Mouse (Mus musculus) layer of hippocampus, adult 11-12 months (tissue): ENCODE data around the gene Tns1.

Source experiments
- DNase-seq: peaks from one replicate; pipeline ENCODE4 v3.0.0; 2022; ENCODE audit warnings: low spot score

The Tns1 gene

DNA sequence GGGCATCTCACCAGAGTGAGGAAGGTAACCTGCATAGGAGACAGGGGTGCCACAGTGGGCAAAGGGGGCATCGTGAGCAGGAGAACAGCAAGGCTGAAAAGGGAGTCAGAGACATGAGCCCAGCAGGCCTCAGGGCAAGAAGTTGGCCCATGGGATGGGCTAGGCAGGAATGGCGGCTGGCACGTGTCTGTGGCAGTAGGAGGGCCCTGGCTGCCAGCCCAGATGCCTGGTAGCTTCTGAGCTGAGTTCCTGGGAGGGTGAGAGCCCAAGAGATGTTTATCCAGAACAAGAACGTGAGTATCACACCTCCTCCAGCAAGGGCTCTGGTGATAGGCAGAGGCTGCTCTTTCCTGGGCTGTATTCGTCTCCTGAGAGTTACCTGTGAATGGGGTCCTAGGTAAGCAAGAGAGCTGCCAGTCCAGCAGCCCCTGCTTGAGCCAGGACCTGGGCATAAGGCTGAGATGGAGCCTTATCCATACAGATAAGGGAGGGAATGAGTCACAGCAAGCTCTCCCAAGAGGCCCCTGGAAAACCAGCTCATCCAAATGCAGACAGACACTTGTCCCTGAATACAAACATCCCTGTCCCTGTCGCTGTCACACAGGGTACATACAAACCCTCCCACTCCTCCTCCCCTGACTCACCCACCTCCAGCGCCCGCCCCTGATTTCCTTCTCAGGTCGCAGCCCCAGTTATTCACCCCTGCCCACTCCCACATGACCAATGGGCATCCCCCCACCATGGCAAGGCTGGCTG lies 2.2 kb downstream of the Tns1 start:
- peak; percentile 40 for DNase-seq

DNA sequence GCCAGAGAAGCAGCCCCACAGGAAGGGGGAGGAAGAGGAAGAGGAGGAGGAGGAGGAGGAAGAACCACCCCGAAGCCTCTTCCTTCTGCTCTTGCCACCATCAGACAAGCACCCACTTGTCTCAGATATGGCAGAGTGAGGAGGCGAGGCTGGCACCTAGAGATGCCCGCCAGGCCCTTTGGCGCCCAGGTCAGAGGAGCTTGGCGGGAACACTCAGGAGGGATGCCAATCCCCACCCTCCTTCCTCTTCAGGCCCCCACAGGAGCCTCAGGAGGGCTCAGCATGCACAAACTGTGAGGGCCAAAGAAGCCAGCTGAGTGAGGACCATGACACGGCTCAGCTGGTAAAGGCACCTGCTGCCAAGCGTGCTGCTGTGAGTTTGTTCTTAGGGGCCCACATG lies 3.1 kb downstream of the Tns1 start:
- no peak for DNase-seq

DNA sequence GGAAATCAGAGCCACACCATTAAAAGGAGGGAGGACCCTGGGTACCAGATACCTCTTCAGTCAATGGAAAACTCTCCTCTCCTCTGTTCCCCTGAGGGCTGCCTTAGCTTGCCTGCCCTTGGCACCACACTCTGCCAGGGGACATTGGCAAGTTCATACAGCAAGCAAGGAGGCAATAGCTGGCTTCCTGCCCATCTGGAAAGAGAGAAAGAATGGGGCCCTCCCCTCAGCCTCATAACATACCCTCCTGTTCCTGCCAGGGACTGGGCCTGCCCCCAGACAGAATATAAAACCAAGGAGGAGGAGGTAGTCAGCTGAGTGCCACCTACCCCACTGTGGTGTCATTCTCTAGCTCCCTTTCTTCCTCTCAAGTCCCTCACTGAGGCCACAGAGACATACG lies 5.1 kb downstream of the Tns1 start:
- no peak for DNase-seq

DNA sequence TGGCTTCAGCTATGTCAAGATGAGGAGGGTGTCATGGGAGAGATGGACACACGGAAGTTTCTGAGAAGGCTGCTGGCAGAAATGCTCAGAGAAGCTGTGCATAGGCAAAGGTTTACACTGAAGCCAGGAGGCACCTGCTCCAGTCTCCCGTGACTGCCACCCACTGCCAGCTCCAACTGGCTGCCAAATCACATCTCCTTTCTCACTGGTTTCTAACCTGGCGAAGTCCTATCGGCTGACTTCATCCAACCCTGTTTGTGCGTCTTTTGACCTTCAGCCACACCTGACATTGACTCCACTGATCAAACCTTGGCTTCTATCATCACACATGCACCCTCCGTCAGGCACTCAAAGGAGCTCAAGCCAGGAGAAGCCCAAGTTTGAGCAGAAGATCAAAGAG lies 6.4 kb downstream of the Tns1 start:
- DNase-seq, result no peak

DNA sequence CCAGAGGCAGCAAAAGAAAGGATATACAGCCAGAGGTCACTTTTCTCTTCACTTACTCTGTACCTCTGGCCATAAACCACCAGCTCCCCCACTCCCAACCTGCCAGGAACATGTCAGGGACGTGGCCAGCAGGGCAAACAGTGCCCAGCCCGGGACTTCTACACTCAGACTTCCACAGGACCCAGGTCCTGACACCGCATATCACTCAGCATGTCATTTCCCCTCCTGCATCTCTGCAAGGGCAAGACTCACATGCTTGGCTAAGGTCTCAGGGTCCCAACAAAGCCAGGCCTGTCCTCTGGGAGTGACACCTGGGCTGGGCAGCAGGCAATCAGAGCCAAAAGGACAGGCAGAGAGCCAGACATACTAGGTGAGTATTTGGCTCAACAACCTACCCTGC lies 11.2 kb downstream of the Tns1 start:
- no peak for DNase-seq

DNA sequence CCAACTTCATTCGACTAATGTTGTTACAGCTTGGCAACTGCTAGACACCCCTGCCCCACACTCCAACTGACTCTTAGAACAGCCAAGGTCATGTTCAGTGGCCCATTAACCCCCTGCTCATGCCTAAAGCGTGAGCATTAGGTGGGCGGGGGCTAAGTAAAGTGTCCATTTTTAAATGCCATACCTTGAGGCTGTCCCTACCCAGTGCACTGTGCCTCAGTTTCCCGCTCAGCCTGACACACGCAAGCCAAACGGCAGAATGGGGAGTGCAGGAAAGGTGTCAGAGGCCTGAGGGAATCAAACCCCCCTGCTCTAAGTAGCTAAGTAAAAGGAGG lies 12.6 kb downstream of the Tns1 start:
- no peak for DNase-seq

DNA sequence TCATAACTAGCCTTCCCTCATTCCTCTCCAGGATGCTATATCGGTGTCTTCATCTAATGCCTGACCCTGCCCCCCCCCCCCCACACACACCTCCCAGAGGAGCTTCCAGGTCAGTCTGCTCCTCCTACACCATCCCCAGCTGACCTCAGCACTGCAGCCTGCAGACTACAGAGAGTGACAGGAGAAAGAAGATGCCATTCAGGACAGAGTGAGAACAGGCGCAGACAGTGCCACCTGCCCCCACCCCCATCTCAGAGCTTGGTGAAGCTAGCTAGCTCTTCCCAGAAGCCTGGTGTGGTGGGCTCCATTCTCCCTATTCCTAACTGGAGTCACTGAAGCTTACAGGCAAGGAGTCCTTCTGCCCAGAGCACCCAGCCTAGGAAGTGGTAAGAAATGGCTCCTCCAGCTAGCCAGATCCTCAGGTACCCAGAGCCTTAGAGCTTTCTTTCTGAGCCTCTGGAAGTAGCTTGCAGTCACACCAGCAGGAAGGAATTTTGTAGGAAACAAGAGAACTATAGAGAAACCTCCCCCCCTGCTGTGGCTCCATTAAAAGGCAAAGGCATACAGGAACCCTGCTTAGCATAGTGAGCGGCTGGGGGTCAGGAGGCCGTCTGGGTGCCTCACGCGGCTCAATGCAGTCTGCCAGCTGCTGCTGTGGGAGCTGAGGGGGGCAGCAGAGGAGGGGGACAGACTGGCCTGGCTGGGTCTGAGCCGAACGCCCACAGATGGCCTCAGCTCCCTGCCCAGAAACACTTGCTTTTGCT lies 13.1 kb downstream of the Tns1 start:
- DNase-seq, result no peak

DNA sequence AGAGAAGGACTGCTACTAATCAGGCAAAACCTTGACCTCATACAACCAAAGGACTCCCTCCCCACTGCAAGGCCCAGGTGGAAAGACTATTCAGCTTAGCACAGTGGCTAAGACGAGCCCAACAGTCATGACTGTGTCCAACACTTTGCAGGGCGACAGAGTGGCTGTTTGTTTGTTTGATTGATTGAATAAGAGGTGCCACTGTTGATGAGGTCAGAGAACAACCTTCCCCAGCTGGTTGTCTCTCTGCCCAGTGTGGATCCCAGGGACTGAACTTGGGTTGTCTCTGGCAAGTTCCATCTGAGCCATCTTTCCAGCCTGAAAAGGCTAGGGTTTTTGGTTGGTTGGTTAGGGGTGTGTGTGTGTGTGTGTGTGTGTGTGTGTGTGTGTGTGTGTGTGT lies 14.6 kb downstream of the Tns1 start:
- DNase-seq, result no peak

DNA sequence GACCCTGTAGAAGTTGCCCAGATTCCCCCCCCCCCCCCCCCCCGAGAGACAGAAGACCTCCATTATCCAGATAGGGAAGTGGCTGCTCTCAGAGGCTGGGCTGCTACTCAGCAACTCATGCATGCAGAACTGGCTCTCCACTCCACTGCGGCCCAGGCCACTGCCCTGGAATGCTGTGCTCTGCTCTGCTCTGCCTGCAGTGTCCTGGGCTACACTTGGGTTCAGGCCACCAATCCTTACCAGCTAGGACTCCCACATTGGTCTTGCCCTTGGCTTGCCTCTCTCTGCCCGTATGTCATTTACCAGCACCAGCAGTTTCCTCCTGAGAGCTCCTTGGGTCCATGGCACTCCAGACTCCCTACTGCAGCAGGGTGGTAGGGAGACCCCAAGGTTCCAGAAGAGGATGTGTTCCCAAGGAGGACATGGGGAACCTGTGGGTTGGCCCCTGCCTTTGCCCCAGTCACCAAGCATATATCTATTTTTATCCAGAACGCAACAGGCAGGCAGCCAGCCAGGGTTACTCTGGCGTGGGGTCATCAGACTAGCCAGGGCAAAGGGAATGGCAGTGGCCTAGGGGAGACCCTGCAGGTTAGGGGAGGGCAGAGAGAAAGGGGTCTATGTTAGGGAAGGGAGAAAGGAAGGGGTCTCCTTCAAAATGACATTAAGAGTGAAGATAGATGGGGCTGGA lies 16.2 kb downstream of the Tns1 start:
- no peak for DNase-seq

DNA sequence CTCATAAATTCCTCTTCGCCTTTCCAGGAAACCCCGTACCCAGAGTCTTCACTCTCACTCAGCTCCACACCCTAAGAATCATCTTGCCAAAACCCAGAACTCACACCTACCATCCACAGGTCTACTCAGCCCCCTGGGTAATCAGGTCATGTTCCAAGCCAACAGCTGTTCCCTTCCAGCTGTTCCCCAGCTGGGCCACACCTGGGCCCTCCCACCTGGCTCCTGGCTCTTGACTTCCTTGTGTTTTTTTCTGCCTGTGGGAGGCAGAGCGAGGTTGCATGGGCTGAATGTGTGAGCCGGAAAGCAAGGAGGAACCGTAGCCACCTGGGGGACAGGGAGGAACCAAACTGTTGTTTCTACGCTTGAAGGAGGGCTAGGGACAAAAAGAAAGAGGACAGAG lies 18.0 kb downstream of the Tns1 start:
- no peak for DNase-seq

DNA sequence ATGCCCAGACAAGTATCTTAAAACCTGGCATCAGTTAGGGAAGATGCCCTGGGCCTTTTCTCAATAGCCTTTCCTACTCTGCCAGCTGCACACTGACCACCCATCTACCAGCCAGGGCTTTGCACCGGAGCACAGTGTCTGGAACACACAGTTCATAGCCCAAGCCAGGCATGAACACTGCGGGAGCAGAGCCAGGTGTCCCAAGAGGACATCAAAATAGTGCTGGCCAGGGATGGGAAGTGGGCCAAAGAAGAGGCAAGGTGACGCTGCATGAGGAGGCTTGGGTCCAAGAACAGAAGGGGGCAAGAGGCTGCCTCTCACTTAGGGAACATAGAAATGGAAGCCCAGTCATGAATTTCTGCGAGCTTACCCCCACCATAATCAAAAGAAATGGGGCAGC lies 18.6 kb downstream of the Tns1 start:
- no peak for DNase-seq

DNA sequence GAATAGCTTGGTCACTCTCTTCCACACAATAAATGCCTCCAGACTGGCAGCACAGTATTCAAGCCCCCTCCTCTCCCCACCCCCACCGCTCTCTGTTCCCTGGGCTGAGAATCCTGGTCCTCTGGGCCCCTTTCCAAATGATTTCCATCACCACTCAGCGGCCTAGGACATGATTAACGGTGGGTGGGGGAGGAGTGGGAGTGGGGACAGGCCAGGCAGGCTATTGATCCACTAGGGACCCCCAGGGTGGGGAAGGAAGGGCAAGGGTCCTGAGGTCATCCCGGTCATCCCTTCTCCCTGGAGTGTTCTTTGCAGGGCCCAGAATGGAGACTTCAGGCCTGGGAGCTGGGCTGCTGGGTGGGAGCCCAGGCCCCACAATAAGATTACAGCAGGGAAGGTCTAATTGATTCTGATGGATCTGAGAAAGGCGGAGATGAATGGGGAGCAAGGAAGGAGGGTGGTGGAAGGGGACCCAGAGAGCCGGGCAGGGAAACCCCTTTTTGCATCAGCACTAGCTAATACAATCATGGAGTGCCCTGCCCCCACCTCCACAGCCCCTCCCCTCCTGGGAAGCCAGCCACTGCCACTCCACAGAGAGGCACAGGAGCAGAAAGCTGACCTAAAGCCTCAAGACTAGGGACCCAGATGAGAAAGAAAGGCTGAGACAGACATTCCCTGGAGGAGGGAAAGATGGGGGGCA lies 20.4 kb downstream of the Tns1 start:
- DNase-seq, result no peak

DNA sequence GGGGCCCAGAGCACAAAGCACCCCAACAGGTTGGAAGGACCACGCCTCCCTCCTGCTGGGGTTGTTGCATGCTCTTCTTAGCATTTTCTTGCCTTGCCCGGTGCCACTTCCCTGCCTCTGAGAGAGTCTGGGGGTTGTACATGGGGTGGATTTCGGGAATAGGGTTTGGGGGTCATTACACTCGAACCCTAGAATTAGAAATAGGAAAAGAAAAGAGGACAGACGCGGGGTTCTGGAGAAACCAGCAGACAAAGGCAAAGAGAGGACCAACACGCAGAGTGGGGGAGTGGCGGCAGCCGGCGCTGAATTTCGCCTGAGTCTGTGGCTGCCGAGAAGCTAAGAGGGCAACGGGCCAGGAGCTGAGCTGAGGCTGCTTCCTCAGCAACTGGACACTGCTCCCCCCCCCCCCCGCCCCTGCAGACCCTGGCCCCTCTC lies 25.2 kb downstream of the Tns1 start:
- no peak for DNase-seq

DNA sequence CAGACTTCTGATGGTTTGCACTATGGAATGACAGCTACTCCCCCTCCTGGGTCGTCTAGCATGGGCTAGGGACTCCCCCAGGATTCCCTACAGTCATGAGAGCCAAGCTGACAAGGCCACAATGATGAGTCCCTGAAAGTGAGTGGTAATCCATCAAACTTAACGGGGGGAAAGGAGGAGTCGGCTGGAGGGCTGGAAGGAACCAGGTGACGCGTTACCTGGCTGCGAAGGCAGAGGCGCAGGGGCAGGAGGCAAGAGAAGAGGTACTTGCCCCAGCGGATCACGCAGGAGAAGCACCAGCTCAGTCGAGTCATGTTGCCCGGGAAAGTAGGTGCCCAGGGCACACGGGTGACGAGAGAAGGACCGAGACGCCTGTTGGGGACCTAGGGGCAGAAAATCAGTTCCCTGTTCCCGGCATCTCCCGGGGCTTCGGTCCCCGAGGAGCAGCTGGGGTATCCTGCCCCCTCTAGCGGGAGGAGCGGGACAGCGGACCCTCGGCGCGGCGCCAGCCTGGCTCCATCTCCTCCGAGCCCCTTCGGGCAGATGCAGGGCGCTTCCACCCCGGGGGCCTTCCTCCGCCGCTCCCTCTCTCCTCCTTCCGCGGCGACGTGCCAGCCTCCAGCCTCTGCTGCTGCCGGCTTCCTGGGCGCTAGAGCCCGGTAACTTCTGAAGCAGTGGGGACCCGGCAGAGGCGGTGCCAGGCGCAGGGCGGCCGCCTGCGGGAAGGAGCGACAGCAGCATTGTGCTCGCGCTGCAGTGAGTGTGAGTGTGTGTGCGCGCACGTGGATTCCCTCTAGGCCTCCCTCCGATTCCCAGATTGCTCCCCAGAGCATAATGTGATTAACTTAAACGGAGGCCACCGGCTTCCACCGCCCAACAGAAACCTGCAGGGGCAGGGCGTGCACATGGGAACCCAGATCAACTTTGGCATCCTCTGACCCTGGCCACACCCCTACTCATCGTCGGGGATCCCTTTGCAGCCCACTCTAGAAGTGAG lies 25.9 kb downstream of the Tns1 start:
- peak; percentile 15 for DNase-seq

DNA sequence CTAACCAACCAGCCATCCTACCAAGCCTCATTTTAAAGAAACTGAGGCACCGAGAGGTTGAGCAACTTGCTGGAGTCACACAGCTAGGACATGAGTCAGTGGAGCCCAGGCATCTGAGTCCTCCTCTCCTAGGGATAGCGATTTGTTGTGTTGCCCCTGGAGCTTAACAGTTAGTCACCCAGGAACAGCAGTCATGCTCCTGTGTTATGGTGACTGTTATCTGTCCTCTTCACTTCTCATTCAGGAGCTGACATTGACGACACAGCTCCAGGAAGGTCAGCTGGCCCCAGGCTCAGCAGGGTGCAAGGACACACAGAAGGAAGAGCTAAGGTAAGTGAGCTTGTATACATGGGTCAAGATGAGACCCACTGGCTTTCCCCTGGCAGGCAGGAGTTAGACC lies 28.5 kb downstream of the Tns1 start:
- no peak for DNase-seq

DNA sequence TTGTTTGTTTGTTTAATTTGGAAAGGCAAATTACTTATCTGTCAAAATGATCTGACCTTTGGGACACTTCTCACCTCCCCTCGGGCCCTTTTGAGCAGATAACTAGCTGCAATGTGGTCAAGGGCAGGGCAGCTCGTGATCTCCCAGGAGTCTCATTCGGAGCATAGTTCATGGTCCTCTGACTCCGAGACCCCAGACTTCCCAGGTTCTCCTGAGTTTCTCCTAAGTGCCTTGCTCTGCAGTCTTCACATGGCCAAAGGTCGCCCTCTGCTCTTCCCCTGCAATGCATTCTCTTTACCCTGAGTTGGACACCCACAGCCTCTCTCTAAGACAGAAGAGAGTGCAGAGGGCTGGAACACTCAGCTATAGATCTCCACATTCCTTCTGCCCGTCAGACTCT lies 29.0 kb downstream of the Tns1 start:
- DNase-seq, result no peak

DNA sequence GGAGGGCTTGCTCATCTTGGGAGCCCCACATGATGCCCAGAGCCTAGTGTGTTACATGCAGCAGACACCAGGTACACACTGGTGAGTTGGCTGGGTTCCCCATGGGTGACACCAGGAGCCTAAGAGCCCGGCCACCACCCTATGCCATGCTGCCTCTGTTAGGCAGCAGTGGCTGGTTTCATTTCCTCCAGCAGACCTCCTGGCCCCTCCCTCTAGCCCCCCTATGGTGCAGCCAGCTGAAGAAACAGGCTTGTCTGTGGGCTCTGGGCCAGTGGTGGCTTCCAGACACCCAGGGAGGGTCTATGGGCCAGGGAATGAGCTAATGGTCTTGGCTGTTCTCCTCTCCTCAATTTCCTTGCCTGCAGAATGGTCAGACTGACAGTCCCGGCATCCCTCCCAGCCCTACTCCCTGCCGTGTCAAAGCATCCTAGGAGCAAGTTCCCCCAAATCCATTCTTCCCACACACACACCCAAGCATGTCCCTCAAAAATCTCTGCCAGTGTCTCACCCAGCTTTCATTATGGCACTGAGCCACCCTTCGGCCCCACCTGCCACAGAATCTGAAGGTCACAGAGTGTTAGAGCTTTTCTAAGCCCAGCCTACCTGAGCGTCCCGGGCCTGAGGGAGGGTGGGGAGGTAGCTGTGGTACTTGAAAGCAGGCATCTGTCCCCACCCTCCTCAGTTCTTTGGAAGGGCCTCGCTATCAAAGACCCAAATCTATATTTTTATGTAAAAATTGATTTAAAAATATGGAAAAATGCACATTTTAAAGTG lies 29.6 kb downstream of the Tns1 start:
- no peak for DNase-seq

DNA sequence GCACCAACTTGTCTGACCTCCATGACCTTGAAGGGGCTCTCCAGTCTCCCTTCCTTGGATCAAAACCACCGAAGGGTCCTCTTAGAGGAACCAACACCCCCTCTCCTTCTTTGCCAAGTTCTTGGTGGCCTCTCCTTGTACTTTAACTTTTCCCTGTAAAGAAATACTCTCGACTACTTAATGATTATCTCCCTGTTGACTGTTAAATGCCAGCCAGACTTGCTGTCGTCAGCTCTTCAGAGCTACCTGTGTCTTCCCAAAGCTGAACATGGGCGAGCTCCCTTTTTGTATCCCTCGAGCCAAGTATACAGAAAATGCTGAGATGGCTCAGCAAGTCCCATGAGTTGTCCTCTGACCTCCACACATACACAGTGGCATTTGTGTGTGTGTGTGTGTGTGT lies 30.8 kb downstream of the Tns1 start:
- no peak for DNase-seq

DNA sequence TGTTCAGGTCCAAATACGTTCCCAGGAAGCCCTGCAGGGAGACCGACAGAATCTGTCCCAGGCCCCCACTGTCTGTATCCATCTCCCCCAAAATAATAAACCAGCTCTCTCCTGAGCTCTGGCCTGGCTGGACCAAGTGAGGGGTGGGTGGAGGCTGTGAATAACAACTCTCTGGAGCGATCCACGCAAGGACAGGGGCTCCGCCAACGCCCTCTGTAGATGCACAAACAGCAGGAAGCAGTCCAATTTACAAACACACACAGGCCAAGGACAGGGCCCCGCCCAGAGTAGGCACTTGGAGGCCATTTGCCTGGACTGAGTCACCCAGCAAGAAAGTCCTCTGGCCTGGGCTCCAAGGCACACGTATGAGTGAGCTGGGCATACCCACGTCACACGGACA lies 32.0 kb downstream of the Tns1 start:
- no peak for DNase-seq

DNA sequence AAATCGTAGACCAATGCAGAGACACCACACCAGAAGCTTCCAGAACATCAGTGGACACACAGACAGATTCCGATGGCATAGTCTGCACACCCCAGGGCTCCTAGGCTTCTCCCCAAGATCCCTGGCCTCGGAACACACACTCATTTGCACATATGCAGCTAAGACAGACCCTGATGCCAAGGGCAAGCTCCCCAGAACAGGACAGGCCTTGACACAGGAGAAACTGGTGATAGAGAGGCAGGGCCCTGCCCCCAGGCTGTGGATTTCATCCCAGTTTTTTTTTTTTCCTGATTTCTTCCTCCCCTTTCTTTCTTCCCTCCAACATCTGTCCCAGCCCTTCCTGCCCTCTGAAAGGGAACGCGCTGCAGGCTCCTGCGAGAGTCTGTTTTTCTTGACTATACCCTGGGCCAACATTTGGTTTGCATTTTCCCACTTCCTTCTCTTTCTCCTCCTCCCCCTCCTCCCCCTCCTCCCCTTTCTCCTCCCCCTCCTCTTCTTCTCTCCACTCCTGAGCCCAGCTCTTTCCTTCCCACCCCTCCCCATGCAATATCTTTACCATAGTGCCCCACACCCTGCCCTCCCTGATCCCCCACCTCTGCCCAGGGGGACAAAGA lies 32.5 kb downstream of the Tns1 start:
- DNase-seq, result no peak
